Mouse (Mus musculus): Measurements from ENCODE around the gene Vamp8.

The Vamp8 gene

DNA sequence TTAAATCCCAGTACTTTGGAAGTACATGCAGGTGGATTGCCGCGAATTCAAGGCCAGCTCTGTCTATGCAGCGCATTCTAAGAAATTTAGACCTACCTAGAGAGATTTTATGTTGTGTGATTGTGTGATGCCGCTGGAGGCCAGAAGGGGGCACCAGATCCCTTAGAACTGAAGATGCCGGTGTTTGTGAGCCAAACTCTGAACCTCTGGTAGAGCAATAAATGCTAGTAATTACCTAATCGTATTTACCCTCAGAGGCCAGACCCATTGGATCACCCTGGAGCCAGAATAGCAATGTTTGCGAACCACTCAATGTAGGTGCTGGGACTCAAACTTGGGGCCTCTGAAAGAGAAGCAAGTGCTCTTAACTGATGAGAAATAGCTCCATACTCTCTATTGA lies 11.4 kb upstream of the Vamp8 start:
- peak; percentile 82 to 87 for DNase-seq

DNA sequence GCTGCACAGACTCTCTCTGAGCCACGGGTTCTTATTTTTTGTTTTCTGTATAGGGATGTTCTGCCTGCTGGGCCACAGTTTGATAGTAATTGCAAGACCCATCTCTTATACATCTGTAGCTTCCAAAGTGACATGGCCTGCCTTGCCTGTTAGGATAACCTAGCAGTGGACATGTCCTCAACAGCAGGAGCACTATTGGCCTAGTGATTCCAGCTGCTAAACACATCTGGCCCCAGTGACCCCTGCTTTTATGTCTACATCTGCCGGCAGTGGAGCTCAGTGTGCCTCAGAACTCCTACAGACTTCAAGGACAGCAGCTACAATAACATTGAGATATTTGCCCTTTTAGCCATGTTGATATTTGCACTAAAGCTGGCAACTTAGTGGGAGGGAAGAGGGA lies 9.5 kb upstream of the Vamp8 start:
- DNase-seq = no peak

DNA sequence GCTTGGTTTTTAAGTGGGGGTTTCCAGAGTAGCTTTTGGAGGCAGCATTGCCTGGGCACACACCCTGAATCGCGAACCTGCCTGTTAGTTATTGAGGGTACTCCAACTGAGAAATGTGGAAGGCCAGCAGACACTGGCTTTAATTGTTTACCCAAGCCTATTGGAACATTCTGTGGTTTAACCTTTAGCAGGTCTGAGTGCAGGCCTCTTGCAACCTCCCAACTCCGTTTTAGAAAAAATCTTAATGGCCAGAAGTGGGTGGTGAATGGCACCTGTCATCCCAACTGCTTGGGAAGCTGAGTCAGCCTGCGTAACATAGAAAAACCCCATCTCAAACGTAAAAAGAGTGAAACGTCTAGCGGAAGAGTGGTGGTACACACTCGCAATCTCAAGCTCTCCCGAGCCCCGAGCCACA lies 6.3 kb upstream of the Vamp8 start:
- DNase-seq = peak; percentile 71 to 82

DNA sequence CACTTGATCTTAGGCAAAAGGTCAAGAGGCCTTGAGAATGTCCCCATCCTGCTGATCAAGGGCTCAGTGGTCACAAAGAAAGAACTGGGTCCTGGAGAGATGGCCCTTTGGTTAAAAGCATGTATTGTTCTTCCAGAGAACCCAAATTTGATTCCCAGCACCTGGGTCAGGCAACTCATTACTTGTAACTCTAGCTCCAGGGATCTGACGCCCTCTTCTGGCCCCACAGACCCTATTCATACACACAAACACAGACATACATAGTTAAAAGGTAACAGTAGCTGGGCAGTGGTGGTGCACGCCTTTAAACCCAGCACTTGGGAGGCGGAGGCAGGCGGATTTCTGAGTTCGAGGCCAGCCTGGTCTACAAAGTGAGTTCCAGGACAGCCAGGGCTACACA lies 1.8 kb upstream of the Vamp8 start:
- DNase-seq = no peak

DNA sequence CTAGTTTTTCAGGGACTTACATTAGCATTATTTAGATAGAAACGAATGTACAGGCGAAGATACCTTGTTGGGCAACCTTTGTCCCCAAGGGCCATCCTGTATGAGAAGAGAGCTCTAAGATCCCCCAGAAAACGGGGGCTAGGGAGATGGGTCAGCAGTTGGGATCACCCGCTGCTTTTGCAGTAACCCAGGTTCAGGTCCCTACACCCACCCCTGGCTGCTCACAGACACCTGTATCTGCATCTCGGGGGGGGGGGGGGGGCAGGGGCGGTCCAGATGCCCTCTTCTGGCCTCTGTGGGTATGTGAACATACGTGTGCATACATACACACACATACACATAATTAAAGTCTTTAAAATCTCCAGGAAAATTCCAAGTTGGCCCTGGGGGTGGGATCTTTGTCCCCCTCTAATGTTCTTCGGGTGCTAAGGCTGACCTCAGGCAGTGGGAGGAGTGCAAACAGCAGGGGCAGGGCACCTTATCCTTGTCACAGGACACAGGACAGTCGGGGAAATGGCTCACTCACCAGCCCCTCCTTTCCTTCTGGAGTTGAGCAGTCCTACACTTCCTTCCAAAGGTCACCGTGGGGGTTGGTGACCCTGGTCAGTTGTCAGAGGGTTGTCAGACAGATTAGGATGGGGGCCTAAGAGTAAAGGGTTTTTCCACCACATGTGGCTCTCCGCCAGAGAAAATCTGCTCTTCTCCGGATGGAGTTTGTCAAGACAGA lies 455 bp upstream of the Vamp8 start:
- DNase-seq = peak; percentile 79 to 86

DNA sequence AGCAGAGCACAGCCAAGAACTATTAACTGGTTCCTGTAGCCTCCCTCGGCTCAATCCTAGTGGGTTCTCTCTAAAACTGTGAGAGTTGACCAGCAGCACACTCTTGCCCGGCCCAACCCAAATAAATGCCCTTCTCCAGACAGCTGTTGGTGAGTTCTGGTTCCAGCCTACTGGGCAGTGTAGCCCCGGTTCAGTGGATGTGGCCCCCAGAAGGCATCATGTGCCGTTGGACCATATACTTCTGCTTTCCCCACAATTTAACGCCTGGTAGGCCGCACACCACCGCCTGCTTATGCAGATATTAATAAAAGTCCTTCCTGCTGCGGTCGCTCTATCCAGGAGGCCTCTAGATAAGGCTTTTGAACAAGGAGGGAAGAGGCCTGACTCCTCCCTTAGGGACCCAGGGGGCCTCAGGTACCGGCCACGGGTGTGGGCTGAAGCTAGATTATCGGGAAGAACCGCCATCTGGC lies 997 bp downstream of the Vamp8 start:
- no peak for DNase-seq

DNA sequence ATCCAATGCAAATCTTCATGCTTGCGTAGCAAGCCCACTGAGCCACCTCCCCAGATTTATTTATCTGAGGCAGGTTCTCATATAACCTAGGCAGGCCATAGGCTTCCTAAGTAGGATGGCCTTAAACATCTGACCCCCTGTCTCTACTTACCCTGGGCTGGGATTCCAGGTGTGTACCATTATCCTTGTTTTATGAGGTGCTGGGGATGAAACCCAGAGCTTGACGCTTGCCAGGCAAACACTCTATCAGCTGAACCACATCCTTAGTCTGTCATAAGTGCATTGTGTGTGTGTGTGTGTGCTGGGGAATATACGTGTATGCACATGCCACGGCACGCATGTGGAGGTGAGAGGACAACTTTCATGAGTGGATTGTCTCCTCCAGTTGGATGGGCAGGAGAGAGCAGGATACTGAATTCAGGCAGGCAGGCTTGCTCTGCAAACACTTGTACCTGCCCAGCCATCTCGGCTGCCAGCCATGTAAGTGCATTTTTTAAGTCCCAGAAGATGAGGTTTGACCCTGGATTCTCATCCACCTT lies 1.6 kb downstream of the Vamp8 start:
- DNase-seq = no peak

DNA sequence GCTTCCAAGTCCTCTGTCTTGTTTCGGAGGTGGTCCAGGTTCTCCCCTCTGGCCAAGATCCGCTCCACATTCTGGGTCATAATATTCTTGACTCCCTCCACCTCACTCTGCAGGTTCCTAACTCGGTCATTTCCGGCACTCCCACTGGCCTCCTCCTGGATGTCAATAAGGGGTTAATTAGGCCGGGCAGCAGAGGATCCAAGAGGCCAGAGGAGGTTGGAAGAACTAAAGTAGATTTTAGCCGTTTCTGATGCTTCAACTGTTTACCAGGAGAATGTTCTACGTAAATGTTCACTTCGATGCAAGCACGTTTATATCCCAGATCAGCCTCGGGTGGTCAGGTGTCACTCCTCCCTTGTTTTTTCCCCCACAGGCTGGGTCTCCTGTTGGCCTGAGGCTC lies 2.2 kb downstream of the Vamp8 start:
- DNase-seq = no peak

DNA sequence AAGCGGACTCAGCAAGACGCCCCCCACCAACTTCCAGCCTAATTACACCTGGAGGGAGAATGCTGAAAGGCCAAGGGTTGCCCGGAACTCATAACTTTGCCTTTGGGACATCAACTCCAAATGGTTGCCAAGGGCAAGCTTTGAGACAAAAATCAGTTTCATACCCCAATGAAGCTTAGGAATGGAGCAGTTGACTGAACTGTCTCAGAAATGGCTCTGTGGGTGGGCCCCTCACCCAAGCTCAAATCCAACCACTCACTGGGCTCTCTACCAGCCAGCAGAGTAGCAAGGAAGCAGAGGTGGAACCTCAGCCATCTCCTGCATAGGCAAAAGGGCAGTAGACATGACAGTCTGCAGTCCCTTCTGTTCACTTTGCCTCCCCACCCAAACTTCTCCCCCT lies 2.7 kb downstream of the Vamp8 start:
- no peak for DNase-seq

DNA sequence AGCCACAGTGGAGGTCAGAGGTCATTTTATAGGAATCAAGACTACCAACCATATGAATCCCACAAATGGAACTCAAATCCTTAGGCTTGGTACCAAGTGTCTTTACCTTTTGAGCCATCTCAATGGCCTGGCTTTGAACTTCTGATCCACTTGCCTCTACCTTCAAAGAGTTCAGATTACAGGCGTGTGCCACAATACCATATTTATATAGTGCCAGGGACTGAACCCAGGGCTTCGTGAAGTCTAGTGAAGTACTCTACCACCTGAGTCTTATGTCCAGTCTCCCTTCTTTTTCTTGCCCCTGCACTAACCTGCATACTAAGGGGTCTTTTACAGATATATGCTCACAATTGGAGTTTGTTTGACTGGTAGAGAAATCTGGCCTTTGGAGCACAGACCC lies 3.9 kb downstream of the Vamp8 start:
- DNase-seq = no peak

DNA sequence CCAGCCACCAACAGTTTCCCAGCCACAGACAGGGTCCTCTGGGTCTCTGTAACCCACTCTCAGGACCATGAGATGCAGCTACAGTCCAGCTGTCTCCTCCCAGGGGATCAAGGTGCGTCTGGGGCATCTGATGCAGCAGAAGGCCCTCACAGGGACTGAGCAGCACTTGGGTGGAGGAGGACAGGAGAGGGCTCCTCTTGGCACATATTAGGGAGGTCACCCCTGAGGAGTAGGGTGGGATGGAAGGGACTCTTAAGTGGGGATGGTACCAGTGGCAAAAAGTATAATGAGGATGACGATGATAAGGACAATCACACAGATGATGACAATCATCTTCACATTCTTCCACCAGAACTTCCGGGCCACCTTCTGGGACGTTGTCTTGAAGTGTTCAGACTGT lies 5.2 kb downstream of the Vamp8 start:
- no peak for DNase-seq

DNA sequence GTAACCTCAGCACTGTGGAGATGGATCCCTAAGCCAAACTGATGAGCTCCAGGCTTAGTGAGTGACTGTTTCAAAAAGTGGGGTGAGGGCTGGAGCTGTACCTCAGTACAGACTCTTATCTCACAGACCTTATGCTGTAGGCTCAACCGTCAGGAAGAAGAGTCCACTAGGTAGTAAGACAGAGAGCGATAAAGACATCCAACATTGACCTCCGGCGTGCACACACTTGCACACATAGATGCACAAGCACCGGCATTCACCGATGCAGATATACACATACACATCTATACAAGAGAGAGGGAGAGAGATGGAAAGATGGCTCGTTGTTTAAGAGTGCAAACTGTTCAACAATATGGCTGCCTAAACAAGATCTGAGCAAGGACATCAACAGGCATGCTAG lies 6.6 kb downstream of the Vamp8 start:
- DNase-seq = no peak

DNA sequence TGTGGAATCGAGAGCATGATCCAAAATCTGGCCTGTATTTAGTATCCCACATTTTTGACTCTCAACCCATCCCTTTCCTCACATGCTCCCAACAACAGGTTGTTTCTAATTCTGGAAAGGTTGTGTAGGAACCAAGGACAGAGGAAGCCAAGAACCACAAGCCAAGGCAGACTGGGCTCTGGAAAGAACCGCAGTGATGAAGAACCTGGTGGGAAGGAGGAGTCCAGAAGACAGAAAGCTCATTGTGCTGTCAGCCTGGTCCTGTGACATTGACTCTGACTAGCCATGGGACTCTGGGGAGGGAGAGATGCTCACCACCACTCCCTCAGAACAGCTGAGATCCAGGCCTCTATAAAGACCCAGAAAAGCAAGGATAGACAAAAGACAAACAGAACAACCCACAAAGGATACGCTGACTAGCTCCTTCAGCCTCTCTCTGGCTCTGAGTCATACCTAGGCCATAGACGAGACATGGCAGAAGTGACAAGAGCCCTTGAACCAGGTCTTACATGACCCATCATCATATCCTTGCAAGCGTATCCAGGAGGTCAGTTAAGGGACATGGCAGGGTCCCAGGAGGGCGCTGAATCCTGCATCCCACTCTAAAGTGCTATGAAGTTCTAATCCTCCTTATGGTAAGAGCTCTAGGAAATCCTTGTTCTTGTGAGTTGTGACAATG lies 7.2 kb downstream of the Vamp8 start:
- DNase-seq = no peak

DNA sequence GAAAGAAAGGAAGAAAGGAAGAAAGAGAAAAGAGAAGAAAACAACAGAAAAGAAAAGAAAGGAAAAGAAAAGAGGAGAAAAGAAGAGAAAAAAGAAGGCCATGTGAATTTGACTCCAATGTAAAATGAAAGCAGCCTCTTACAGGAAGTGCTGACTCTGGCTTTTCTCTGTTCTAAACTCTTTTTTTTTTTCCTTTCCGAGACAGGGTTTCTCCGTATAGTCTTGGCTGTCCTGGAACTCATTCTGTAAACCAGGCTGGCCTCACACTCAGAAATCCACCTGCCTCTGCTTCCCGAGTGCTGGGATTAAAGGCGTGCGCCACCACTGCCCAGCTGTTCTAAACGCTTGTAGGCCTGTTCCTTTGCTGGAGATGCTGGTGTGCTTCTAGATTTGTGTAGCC lies 8.0 kb downstream of the Vamp8 start:
- no peak for DNase-seq

DNA sequence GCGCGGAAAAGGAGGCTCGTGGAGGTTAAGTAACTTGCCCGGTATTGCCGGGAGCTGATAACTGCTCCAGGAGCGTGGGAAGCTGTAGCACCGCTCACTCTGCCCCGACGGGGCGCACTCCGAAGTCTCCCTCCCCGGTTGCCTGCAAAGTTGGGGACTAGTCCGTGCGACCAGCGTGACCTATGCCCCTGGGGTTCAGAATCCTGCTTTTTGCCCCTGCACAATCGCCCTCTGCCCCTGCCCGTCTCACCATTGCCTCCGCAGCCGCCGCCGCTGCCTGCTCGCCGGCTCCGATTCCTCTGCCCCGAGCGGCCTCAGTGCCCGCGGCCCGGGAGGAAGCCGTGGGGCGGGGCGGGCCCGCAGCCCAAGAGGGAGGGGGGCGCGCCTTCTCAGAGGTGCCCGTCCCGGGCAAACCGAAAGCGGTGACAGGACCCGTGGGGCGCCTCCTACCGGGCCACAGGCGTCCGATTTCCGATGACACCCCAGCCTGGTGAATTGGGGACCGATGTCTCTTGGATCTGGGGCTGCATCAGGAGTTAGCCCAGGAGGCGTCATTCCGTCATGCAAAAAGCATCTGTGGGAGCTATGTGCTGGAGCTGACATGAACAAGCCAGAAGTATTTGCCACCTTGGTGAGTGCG lies 10.3 kb downstream of the Vamp8 start, which contains the start of gene Vamp5:
Gene Vamp5 (minus strand): TSS at position 338 of the 640 bp plus-strand sequence.
- peak; percentile 91 to 94 for DNase-seq

DNA sequence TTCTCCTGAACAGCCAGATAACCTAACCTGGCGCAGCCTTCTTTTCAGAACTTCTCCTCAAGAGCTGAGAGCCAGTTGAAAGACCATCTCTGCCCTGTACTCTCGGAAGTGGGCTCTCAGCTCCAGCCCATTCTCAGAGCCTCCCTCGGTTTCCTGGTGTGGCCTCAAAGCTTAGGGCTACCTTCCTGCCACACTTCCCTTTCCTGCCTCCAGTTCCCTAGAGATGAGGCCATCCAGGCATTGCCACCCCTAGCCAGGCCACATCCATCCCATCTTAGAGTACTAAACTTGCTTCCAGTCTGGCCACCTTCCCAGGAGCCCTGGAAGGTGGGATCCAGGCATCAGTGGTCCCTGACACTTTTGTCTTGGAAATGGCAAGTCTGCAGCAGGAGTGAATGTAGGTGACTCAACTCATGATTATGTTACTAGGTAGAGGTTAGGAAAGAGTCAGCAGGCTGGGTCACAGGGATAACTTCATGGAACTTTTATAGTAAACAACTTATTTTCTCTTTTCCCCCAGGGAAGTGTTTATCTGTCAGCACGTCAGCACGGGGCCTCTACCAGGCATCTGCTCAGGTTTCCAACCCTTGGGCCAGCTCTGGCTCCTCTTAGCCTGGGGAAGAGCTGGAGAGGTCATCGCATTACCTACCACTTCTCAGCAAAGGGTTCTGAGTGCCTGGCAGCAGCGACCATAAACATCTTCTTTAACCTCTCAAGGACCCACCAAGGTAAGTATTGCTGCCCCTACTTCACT lies 10.9 kb downstream of the Vamp8 start:
- DNase-seq = no peak

DNA sequence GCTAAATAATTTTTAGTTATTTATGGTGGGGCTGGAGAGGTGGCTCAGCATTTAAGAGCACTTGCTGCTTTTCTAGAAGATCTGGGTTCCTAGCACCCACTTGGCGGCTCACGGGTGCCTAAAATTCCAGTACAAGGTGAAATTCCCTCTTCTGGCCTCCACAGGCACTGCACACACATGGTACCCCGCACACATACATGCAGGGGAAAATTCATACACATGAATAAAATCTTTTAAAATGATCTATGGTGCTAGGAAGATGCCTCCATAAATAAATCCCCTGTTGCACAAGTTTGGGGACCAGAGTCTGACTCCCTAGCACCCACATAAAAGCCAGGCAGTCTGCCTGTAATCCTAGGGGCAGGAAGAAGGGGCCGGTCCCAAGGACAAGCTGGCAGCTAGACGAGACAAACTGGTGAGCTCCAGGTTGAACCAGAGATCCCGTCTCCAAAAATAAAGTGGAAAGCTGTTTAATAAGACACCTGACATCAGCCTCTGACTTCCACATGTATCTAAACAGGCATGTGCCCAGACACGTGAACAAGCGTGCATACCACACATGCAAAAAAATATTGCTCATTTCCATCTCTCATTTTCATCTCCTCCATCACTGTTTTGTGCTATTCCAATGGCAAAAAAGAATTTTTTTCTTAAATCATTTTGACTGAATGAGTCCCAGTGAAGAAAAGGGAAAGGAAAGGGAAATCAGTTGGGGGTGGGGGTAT lies 11.8 kb downstream of the Vamp8 start:
- no peak for DNase-seq

DNA sequence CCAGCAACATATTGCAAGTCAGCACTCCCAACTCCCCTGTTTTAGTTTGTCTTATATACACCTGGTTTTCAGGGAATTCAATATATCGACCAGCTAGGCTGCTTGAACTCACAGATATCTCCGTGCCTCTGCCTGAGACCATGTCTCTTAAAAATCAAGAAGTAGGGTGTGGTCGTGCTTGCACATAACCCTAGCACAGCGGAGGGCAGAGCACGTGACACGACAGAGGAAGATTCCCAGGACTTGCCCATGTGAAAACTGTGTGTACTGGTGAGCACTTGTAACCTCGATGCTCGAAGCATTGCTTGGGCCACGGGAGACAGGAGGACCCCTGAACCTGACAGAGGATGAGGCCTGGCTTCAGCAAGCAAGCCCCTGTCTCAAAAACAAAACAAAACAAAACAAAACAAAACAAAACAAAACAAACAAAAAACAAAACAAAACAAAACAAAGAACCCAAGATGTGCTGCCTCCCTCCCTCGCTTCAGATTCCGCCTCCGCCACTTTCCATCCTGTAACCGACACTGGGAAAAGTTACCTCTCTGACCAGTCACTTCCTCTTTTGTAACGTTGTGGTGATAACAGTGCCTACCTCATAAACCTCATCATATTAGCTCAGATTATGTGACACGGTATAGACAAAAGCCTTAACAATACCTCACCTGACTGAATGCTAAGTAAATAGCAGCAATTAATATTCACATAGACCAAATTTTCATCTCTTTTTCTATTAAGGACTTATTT lies 15.5 kb downstream of the Vamp8 start:
- no peak for DNase-seq

DNA sequence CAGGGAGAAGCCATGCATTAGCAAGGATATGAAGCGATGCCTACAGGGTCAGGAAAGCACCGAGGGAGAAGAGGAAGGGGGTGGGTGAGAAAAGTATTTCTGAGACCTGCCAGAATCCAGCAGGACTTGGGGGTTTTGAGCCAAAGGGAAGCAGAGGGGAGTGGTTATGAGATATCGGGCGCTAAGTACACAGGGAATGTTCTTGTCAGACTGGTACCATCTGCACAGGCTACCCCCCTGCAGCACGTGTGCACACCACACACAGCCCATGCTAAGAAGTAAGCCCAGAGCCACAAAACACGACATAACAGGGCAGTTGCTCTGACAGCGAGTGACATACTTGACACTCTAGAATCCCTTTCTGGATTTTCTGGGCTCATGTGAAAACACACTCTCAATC lies 16.3 kb downstream of the Vamp8 start:
- DNase-seq = no peak

DNA sequence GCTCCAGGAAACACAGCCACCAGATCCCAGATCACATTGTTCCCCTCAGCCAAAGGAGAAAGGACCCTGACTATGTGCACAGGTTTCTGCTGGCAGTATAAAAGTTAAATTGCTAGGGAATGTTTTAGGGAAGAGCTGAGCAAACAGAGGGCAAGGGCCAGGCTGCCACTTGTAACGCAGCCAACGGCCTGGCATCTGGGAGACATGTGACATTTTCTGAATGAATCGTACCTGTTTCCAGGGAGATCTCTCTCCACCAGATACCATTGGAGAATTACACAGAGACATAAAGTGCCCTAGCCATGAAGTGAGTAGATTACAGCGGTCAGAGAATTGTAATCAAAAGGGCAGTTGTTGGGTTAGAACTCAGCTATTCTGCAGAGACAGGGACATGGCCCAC lies 17.3 kb downstream of the Vamp8 start:
- DNase-seq = peak; percentile 62 to 74

DNA sequence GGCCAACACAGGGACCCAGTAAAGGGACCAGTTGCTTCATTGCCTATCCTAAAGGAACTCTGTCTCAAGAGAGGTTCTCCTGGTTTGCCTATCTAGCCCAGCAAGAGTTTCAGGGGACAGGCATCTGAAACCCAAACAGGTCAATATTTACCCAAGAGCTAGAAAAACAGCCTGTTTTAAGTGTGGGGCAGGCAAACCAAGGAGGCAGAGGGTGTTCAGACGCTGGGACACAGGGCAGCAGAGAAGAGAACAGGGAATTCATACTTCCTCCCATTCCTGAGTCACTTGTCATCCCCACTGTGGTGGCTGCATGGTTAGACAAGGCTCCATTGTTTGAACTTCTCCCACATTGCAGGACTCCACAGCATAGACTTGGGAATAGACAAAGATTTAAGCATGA lies 18.9 kb downstream of the Vamp8 start:
- peak in 1 of 2 experiments; percentile 53 for DNase-seq

Data from lung, adult 18-20 months (tissue).